9 mouse cellular contexts compared by ENCODE assay signal in genomic region chr3:133309359-133309758, GRCm38 (mm10). TPM values are rescaled to one million over a fixed set of nuclear protein-coding genes. Genes with fewer than 3 reads are reported as not detected.
A peak's percentile ranks its signal among the peaks of the same experiment; 100 is the strongest.
DNase-seq lines count a peak whose midpoint lies in the region; ATAC-seq and TF ChIP-seq lines count a peak whose summit lies in the region.
"Had no signal": no experiment of that assay in that cellular context is flagged by ENCODE, and none has a peak within 500 bp of the region (broad histone marks: within the 10 kb centered on the region; RNA-seq: fewer than 3 reads in every experiment).

No protein-coding gene starts in this region.

- TF ChIP-seq CTCF in E14TG2a.4 (conservative IDR thresholded peaks at IDR 0.05; ENCODE audit: low read length): no peak

- H3K4me1 ChIP-seq in heart, embryonic 13.5 days: peaks cover 12% of the 10 kb centered on the region
- peaks cover 31% of the 10 kb centered on the region for H3K4me1 ChIP-seq in E14TG2a.4 (replicated peaks; ENCODE audit: low read depth, low read length)
- H3K4me1 ChIP-seq in intestine, embryonic 15.5 days (replicated peaks): peaks cover 14% of the 10 kb centered on the region; the same call in 1 of the 2 replicates
- H3K4me1 ChIP-seq in limb, embryonic 13.5 days: peaks cover 8% of the 10 kb centered on the region; the same call in 1 of the 2 replicates

- H3K9ac ChIP-seq in heart, embryonic 13.5 days: no peak overlapping the region
- no peak overlapping the region for H3K9ac ChIP-seq in intestine, embryonic 15.5 days
- H3K9ac ChIP-seq in limb, embryonic 13.5 days: no peak overlapping the region

- H3K27ac ChIP-seq in heart, embryonic 13.5 days (replicated peaks): no peak overlapping the region
- no peak overlapping the region for H3K27ac ChIP-seq in intestine, embryonic 15.5 days
- H3K27ac ChIP-seq in limb, embryonic 13.5 days: no peak overlapping the region

- WGBS in heart, embryonic 13.5 days: 92% methylated on average over 7 of the region's 7 CpGs
- 88% methylated on average over 7 of the region's 7 CpGs for WGBS in intestine, embryonic 15.5 days
- 93% methylated on average over 7 of the region's 7 CpGs for WGBS in limb, embryonic 13.5 days

- H3K4me3 ChIP-seq in heart, embryonic 13.5 days: no peak overlapping the region
- H3K4me3 ChIP-seq in E14TG2a.4 (replicated peaks; ENCODE audit: low read length): peak overlapping the region; percentile 85
- H3K4me3 ChIP-seq in intestine, embryonic 15.5 days (replicated peaks): no peak overlapping the region
- peak overlapping the region; percentile 74 for H3K4me3 ChIP-seq in limb, embryonic 13.5 days

- peak overlapping the region; percentile 73 for H3K4me2 ChIP-seq in heart, embryonic 13.5 days
- H3K4me2 ChIP-seq in intestine, embryonic 15.5 days (replicated peaks): peak overlapping the region; percentile 74; the same call in 1 of the 2 replicates
- peak overlapping the region; percentile 64; the same call in 1 of the 2 replicates for H3K4me2 ChIP-seq in limb, embryonic 13.5 days (replicated peaks)

- H3K27me3 ChIP-seq in heart, embryonic 13.5 days (replicated peaks): no peaks in the 10 kb centered on the region
- H3K27me3 ChIP-seq in E14TG2a.4 (ENCODE audit: insufficient read depth, low read length): no peaks in the 10 kb centered on the region
- no peaks in the 10 kb centered on the region for H3K27me3 ChIP-seq in intestine, embryonic 15.5 days (replicated peaks)
- no peaks in the 10 kb centered on the region for H3K27me3 ChIP-seq in limb, embryonic 13.5 days
- H3K27me3 ChIP-seq: megakaryocyte, embryonic 14.5 days had no signal

- DNase-seq in heart, adult 18-20 months: no peak
- DNase-seq in urinary bladder, postnatal 36 days (ENCODE audit: low spot score in 2 of 2): no peak
- DNase-seq in right cerebral cortex, adult 2 months (ENCODE audit: low spot score in 2 of 2): no peak
- DNase-seq in layer of hippocampus, postnatal 10 days (ENCODE audit: low spot score in 2 of 2): no peak

- peaks cover 5% of the 10 kb centered on the region; the same call in 1 of the 2 replicates for H3K36me3 ChIP-seq in heart, embryonic 13.5 days
- H3K36me3 ChIP-seq in E14TG2a.4 (ENCODE audit: insufficient read depth, low read length): peaks cover 15% of the 10 kb centered on the region
- H3K36me3 ChIP-seq in intestine, embryonic 15.5 days: no peaks in the 10 kb centered on the region
- peaks cover 7% of the 10 kb centered on the region for H3K36me3 ChIP-seq in limb, embryonic 13.5 days

- ATAC-seq in heart, embryonic 13.5 days (ENCODE audit: extremely low read depth, insufficient number of reproducible peaks, low FRiP score, low TSS enrichment): no peak
- ATAC-seq in intestine, embryonic 15.5 days: no peak
- no peak for ATAC-seq in limb, embryonic 13.5 days (ENCODE audit: low FRiP score, low read depth)

- peaks cover 7% of the 10 kb centered on the region; the same call in 1 of the 2 replicates for H3K9me3 ChIP-seq in heart, embryonic 13.5 days
- H3K9me3 ChIP-seq in E14TG2a.4 (ENCODE audit: low read length): no peaks in the 10 kb centered on the region
- H3K9me3 ChIP-seq in intestine, embryonic 15.5 days: peaks cover 5% of the 10 kb centered on the region; the same call in 1 of the 2 replicates
- peaks cover 13% of the 10 kb centered on the region for H3K9me3 ChIP-seq in limb, embryonic 13.5 days

RNA-seq across cellular contexts. Expression of gene Ppa2, which starts 0.6 kb away (rescaled TPM):
- polyA plus RNA-seq in heart, embryonic 13.5 days (2015; fragmentation: Nextera tagmentation; extraction: Ambion mirVana): 110 and 122 TPM in 2 replicates
- 100 to 1,000 TPM; 150 to 157 TPM for total RNA-seq in heart, adult 18-20 months (2021)
- 132 and 135 TPM in 2 replicates for polyA plus RNA-seq in intestine, embryonic 15.5 days (2015; fragmentation: Nextera tagmentation; extraction: Ambion mirVana)
- 84.0 and 86.6 TPM in 2 replicates for polyA plus RNA-seq in limb, embryonic 13.5 days (2015; fragmentation: Nextera tagmentation; extraction: Ambion mirVana)
- 10 to 100 TPM; 45.2 to 48.6 TPM for total RNA-seq in layer of hippocampus, postnatal 10 days (2021)

Comparison
In these comparisons a context has a peak if more than half of its experiments do, and no peak if none do; other contexts are left out.
1. H3K4me3 ChIP-seq: peak in E14TG2a.4 (single experiment) and limb, embryonic 13.5 days (single experiment); none in heart, embryonic 13.5 days (single experiment) and intestine, embryonic 15.5 days (single experiment).
2. Peak in every context shown above with its lines, with median percentiles within 50 percentile points of each other: H3K4me2 ChIP-seq.